Mouse (Mus musculus) liver, embryonic 14.5 days (tissue): ENCODE data around the gene Mettl24.

ENCODE experiments used
- CTCF ChIP-seq: IDR thresholded peaks from 2 replicates; pipeline ENCODE4 v1.5.1; 2016; ENCODE audit warnings: antibody characterized with exemption, low read depth, control low read depth
- EP300 ChIP-seq: IDR thresholded peaks from 2 replicates; pipeline ENCODE4 v1.6.1; 2016; ENCODE audit warnings: antibody characterized with exemption, low read depth

DNA sequence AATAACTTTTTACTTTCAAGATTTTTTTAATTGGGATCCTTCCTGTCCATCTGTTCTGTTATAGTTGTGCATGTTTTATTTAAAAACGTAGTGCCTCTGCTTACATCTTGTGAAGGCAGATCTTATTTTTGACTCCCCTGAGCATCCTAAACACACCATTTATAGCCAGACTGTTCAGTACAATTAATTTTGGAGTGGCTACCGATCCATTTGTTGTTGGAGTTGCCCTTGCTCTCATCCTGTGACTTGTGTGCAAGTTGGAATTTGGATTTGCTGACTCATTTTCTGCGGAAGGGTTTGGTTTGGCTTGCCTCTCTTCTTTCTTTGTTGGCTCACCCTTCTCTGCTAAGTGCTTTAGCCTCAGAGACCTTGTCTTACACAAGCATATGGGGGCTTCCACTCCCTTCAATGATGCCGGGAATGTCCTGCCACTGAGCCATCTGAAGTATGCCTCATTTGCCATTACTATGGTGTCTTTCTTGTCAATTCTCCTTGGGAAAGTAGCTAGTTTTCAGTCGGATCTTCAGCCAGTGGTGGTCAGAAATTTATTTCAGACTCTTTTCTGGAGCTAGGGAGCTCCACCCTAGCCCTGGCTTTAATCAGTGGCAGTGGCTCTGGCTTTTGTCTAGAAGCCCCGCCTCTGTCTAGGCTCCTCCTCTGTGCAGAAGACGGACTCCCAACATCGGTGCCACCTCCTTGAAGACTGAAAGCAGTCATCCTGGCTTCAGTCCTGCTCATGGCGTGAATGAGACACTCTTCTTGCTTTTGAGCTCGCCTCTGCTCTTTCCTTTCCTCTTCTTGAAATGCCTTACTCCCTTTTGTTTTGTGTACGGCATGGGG lies 75.3 kb downstream of the Mettl24 start:
- TF ChIP-seq CTCF (no peak), EP300 (no peak)
